Mouse (Mus musculus) stomach, embryonic 14.5 days (tissue): ENCODE measurements around the gene Riox2. TPM values are rescaled to one million over a fixed set of nuclear protein-coding genes. Genes with fewer than 3 reads are reported as not detected.
"Not testable (repeated sequence)": the region's sequence is repeated elsewhere in the genome, so short reads cannot be mapped to it uniquely, and the experiment has no call there.

Source experiments
- ATAC-seq: fragments of 200-750 bp; cut with Nextera tagmentation; 2 replicates; pipeline ENCODE4 v1.8.0; 2017; ENCODE audit warnings: low read depth, moderate TSS enrichment; ENCODE audit not compliant: insufficient number of reproducible peaks, insufficient read depth, low FRiP score
- H3K27ac ChIP-seq: fragments of 300-500 bp; sonication (generic); 2 replicates; pipeline ENCODE4 v1.5.1; 2014; ENCODE audit warnings: mild to moderate bottlenecking, low read length, moderate library complexity, mixed read lengths
- H3K27me3 ChIP-seq: fragments of 300-500 bp; sonication (generic); 2 replicates; pipeline ENCODE4 v1.6.1; 2014; ENCODE audit warnings: low read length, control low read depth, mixed read lengths; ENCODE audit not compliant: control insufficient read depth, insufficient read depth
- H3K36me3 ChIP-seq: fragments of 300-500 bp; sonication (generic); 2 replicates; pipeline ENCODE4 v1.6.1; 2014; ENCODE audit warnings: mild to moderate bottlenecking, control low read depth, low read length, moderate library complexity, mixed read lengths; ENCODE audit not compliant: control insufficient read depth, insufficient read depth
- H3K4me1 ChIP-seq: fragments of 300-500 bp; sonication (generic); 2 replicates; pipeline ENCODE4 v1.6.1; 2014; ENCODE audit warnings: low read length, control low read depth, mixed read lengths; ENCODE audit not compliant: control insufficient read depth, insufficient read depth
- H3K4me2 ChIP-seq: fragments of 300-500 bp; sonication (generic); replicated peaks from 2 replicates; pipeline ENCODE4 v1.6.1; 2014; ENCODE audit warnings: low read depth, low read length, control low read depth
- H3K4me3 ChIP-seq: fragments of 300-500 bp; sonication (generic); 2 replicates; pipeline ENCODE4 v1.5.1; 2014; ENCODE audit warnings: low read depth, low read length, control low read depth
- H3K9ac ChIP-seq: fragments of 300-500 bp; sonication (generic); replicated peaks from 2 replicates; pipeline ENCODE4 v1.6.1; 2014; ENCODE audit warnings: low read depth, mild to moderate bottlenecking, control low read depth, low read length, moderate library complexity, mixed read lengths
- H3K9me3 ChIP-seq: fragments of 300-500 bp; sonication (generic); 2 replicates; pipeline ENCODE4 v1.6.1; 2016; ENCODE audit warnings: low read depth, low read length, control low read depth; ENCODE audit not compliant: control insufficient read depth
- WGBS: fragments of 180-500 bp; shearing (Covaris S2); extraction: QIAGEN DNeasy Blood & Tissue Kit; methylation state at CpG from one replicate; pipeline ENCODE4 v1.1.7; 2014; 5-methylcytosine and 5-hydroxymethylcytosine counted together
- polyA plus RNA-seq: library from polyadenylated mRNA; unstranded; fragments of >200 nt; fragmentation: Nextera tagmentation; extraction: Ambion mirVana; gene quantifications from 2 replicates; pipeline ENCODE4 v1.2.1, GENCODE M21; 2014

The Riox2 gene
- polyA plus RNA-seq = 38.3 and 38.7 TPM in 2 replicates

DNA sequence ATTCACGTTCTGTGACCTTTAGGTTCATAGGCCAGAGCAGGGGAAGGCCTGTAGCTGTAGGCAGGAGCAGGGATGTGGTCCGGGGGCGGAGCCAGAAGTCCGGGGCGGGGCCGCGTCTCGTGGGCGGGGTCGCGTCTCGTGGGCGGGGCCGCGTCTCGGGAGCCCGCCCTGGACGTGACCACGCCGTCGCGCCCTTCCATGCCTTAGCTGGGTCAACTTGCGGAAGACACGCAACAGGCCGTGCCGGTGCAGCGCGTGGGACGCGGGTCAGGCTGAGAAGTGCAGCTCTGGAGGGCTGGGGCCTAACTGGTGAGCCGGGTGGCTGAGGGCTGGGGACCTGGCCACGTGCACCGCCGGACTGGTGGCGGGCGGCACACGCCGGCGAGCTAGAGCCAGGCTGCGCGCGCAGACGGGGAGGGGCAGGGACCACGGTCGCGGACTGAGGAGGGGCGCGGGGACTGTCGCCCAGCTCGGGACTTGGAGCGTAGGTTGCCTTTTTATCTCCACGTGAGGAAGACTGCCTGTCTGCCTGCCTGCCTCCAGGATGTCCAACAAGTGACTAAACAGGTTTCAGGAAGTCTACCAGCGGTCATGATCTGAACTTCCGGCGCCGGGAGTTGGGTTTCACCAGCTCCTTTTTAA lies at the start of gene Riox2:
Gene Riox2, plus strand, starts transcription at position 139 of the 642 bp plus-strand sequence.
- no peaks in the 10 kb centered on the region for H3K9me3 ChIP-seq
- H3K4me3 ChIP-seq = peak within 1 kb of the TSS; percentile 52
- H3K4me2 ChIP-seq = peak within 1 kb of the TSS; percentile 50
- H3K4me1 ChIP-seq = no peaks in the 10 kb centered on the region
- 0 out of 2 replicates have a peak, but pooled peaks cover 4% of the 10 kb centered on the region for H3K36me3 ChIP-seq
- ATAC-seq = peak; percentile 90
- 2% methylated on average over 56 of the region's 56 CpGs for WGBS
- H3K27me3 ChIP-seq = no peaks in the 10 kb centered on the region
- H3K9ac ChIP-seq = peak within 1 kb of the TSS; percentile 34
- no peak within 1 kb of the TSS for H3K27ac ChIP-seq

DNA sequence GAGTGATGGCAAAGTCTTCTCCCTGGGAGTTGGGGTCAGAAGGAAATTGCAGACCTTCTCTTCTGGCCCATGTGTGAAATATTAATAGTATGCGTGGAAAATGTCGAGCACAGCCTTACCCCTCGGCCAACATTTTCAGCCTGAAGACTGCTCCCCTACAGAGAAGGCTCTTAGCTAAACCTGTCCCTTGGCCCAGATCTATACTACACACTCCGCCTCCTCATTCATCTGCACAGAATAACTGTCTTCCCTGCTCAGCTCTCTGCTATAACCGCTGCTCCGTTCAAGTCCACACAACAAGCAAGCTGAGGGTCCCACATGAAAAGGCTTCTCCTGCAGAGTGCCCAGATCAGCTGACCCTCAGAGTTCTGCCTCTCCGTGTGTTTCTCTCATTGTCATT lies 43.6 kb upstream of the Riox2 start:
- 80% methylated on average over 7 of the region's 7 CpGs for WGBS
- H3K27ac ChIP-seq = no peak overlapping the region
- no peak overlapping the region for H3K9ac ChIP-seq
- H3K4me3 ChIP-seq = no peak overlapping the region
- no peak for ATAC-seq
- H3K27me3 ChIP-seq = no peaks in the 10 kb centered on the region
- no peaks in the 10 kb centered on the region for H3K4me1 ChIP-seq
- no peaks in the 10 kb centered on the region for H3K9me3 ChIP-seq
- no peak overlapping the region for H3K4me2 ChIP-seq
- no peaks in the 10 kb centered on the region for H3K36me3 ChIP-seq

DNA sequence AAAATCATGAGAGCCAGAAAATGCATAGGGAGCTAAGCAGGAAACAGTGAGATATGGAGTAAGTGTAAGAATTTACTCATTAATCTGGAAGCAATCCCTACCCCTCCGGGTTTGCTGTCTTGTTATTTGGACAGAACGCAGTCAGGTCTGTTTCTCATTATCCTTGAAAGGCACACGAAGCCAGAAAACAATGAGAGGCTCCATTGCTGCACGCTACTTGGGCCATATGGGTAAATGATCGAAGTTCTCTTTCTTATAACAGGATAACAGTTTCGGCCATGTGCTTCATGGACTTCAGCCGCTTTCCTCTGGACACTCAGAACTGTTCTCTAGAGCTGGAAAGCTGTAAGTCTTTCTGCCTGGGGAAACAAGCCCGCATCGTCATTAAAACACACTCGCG lies 38.4 kb upstream of the Riox2 start:
- ATAC-seq = no peak
- Histone ChIP-seq H3K4me2 (no peak overlapping the region), H3K36me3 (no peaks in the 10 kb centered on the region), H3K9ac (no peak overlapping the region), H3K4me3 (no peak overlapping the region), H3K9me3 (no peaks in the 10 kb centered on the region), H3K27me3 (no peaks in the 10 kb centered on the region), H3K4me1 (no peaks in the 10 kb centered on the region), H3K27ac (no peak overlapping the region)
- WGBS = 70% methylated on average over 11 of the region's 11 CpGs

DNA sequence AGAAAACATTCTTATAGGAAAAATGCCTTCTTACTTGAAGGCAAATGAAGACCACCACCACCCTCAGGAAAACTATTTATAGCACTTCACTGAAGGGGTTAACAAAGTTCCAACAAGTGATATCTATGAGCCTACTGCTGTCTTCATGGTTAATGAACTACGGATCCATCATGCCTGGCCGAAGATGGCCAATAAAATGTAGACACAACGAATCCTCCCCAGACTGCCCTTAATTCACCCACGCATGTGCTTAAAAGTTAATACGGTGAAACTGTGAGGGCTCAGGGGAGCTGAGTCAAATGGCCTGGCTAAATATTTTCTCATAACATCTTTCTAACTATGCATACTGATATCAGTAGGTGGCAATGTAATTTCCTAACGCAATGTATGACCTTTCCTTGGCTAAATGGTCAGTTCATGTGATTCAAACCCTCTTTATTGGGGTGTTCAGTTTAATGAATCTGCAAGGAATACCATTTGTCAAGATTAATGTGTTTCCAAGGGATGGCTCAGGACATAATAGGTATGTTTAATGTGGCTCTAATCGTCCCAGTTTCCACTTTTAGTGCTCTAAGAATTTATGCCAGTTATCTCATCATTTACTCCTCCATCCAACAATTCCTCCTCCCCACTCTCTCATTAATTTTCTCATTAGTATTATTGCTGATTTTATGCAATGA lies 26.6 kb upstream of the Riox2 start:
- 77% methylated on average over 7 of the region's 7 CpGs for WGBS
- ATAC-seq = no peak
- H3K27me3 ChIP-seq = no peaks in the 10 kb centered on the region
- H3K4me1 ChIP-seq = no peaks in the 10 kb centered on the region
- H3K9me3 ChIP-seq = no peaks in the 10 kb centered on the region
- H3K27ac ChIP-seq = no peak overlapping the region
- H3K36me3 ChIP-seq = no peaks in the 10 kb centered on the region
- H3K4me2 ChIP-seq = no peak overlapping the region
- no peak overlapping the region for H3K9ac ChIP-seq
- H3K4me3 ChIP-seq = no peak overlapping the region

GRCm38 (mm10) chr16:59448181-59448580 lies 23.4 kb upstream of the Riox2 start:
- Histone ChIP-seq H3K36me3 (no peaks in the 10 kb centered on the region), H3K9me3 (no peaks in the 10 kb centered on the region), H3K4me3 (no peak overlapping the region), H3K4me1 (no peaks in the 10 kb centered on the region), H3K9ac (no peak overlapping the region), H3K27me3 (no peaks in the 10 kb centered on the region), H3K27ac (no peak overlapping the region), H3K4me2 (no peak overlapping the region)
- 75% methylated on average over 1 of the region's 1 CpGs for WGBS
- ATAC-seq = no peak

DNA sequence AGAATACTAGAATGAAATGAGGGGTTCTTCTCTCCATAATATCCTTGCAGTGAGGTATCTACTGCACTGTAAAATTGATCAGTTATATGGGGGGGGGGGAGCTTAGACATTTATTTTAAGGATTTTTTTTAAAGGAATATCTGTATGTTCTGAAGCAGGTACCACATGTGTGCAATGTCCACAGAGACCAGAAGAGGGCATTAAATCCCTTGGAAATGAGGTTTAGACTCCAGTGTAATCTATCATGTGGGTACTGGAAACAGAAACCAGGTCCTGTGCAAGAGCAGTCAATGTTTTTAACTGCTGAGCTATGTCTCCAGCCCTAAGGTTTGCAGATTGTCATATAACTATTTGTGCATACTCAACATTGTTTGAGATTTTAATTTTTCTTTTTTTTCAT lies 22.5 kb upstream of the Riox2 start:
- H3K4me2 ChIP-seq = no peak overlapping the region
- no peaks in the 10 kb centered on the region for H3K36me3 ChIP-seq
- H3K4me1 ChIP-seq = no peaks in the 10 kb centered on the region
- H3K27ac ChIP-seq = no peak overlapping the region
- no peaks in the 10 kb centered on the region for H3K9me3 ChIP-seq
- ATAC-seq = no peak
- H3K9ac ChIP-seq = no peak overlapping the region
- no peaks in the 10 kb centered on the region for H3K27me3 ChIP-seq
- no peak overlapping the region for H3K4me3 ChIP-seq

GRCm38 (mm10) chr16:59451813-59452212 lies 19.8 kb upstream of the Riox2 start:
- no peak for ATAC-seq
- Histone ChIP-seq H3K4me2 (no peak overlapping the region), H3K4me3 (no peak overlapping the region), H3K9ac (no peak overlapping the region), H3K27ac (no peak overlapping the region), H3K9me3 (no peaks in the 10 kb centered on the region), H3K4me1 (no peaks in the 10 kb centered on the region), H3K36me3 (no peaks in the 10 kb centered on the region), H3K27me3 (no peaks in the 10 kb centered on the region)
- 88% methylated on average over 5 of the region's 5 CpGs for WGBS

GRCm38 (mm10) chr16:59459259-59459861 lies 12.2 kb upstream of the Riox2 start:
- not testable (repeated sequence) for H3K4me1 ChIP-seq, H3K4me2 ChIP-seq, H3K9ac ChIP-seq, H3K4me3 ChIP-seq, ATAC-seq, H3K9me3 ChIP-seq, H3K27me3 ChIP-seq, H3K36me3 ChIP-seq, H3K27ac ChIP-seq
- WGBS = 80% methylated on average over 5 of the region's 5 CpGs
